Mouse (Mus musculus) frontal cortex, postnatal 10 days (tissue): Measurements from ENCODE around the gene Hdgf.

Experiments used
- DNase-seq, 2 experiments: peaks; one replicate each; pipeline ENCODE4 v3.0.0; 2022; ENCODE audit warnings: low spot score in 2 of 2, mixed read lengths in 1 of 2

Hdgf gene

GRCm38 (mm10) chr3:87945781-87946540 is 39.8 kb downstream of the Hdgf start:
- DNase-seq, result no peak

- DNase-seq, result no peak
Measured at GRCm38 (mm10) chr3:87946541-87946860, 40.4 kb downstream of the Hdgf start.

- DNase-seq, result no peak
Measured at GRCm38 (mm10) chr3:87947056-87947810, 41.1 kb downstream of the Hdgf start.

- no peak for DNase-seq
Measured at GRCm38 (mm10) chr3:87947811-87948199, 41.7 kb downstream of the Hdgf start.

GRCm38 (mm10) chr3:87948378-87949265 is 42.5 kb downstream of the Hdgf start, which contains the start of gene Crabp2:
TSS of gene Crabp2 (plus strand) at chr3:87948666.
- DNase-seq, result no peak

- DNase-seq, result no peak
Measured at GRCm38 (mm10) chr3:87949266-87949954, 43.3 kb downstream of the Hdgf start.

GRCm38 (mm10) chr3:87949955-87950515 is 43.9 kb downstream of the Hdgf start:
- no peak for DNase-seq

- DNase-seq, result no peak
Measured at GRCm38 (mm10) chr3:87951946-87952345, 45.8 kb downstream of the Hdgf start.

GRCm38 (mm10) chr3:87952440-87952839 is 46.3 kb downstream of the Hdgf start:
- no peak for DNase-seq

GRCm38 (mm10) chr3:87958056-87958455 is 51.9 kb downstream of the Hdgf start:
- no peak for DNase-seq

GRCm38 (mm10) chr3:87958476-87958875 is 52.4 kb downstream of the Hdgf start:
- DNase-seq, result no peak

- DNase-seq, result no peak
Measured at GRCm38 (mm10) chr3:87958967-87959366, 52.8 kb downstream of the Hdgf start.

GRCm38 (mm10) chr3:87959371-87959770 is 53.2 kb downstream of the Hdgf start:
- no peak for DNase-seq

GRCm38 (mm10) chr3:87960191-87960585 is 54.1 kb downstream of the Hdgf start:
- no peak for DNase-seq

GRCm38 (mm10) chr3:87960586-87961191 is 54.6 kb downstream of the Hdgf start:
- DNase-seq, result peak; percentile 77 to 83
